Mouse (Mus musculus) limb, embryonic 14.5 days (tissue): ENCODE results near the gene Gm9803. TPM values are rescaled to one million over a fixed set of nuclear protein-coding genes. Genes with fewer than 3 reads are reported as not detected.
A peak's percentile ranks its signal among the peaks of the same experiment; 100 is the strongest.

ENCODE experiments used
- ATAC-seq: fragments of 200-750 bp; cut with Nextera tagmentation; 2 replicates; pipeline ENCODE4 v1.8.0; 2017; ENCODE audit warnings: low read depth, moderate number of reproducible peaks, moderate TSS enrichment; ENCODE audit not compliant: low FRiP score
- DNase-seq: peaks from one replicate; pipeline ENCODE4 v3.0.0-alpha.2; 2015; ENCODE audit warnings: low spot score
- H3K27ac ChIP-seq: fragments of 300-500 bp; sonication (generic); replicated peaks from 2 replicates; pipeline ENCODE4 v1.5.1; 2014; ENCODE audit warnings: low read depth, mild to moderate bottlenecking, low read length, moderate library complexity, mixed read lengths
- H3K27me3 ChIP-seq: fragments of 300-500 bp; sonication (generic); 2 replicates; pipeline ENCODE4 v1.6.1; 2014; ENCODE audit warnings: low read length, mixed read lengths; ENCODE audit not compliant: control insufficient read depth, insufficient read depth
- H3K36me3 ChIP-seq: fragments of 300-500 bp; sonication (generic); 2 replicates; pipeline ENCODE4 v1.6.1; 2014; ENCODE audit warnings: mild to moderate bottlenecking, low read length, moderate library complexity, mixed read lengths; ENCODE audit not compliant: control insufficient read depth, insufficient read depth
- H3K4me1 ChIP-seq: fragments of 300-500 bp; sonication (generic); 2 replicates; pipeline ENCODE4 v1.6.1; 2014; ENCODE audit warnings: antibody characterized with exemption, low read length, mixed read lengths; ENCODE audit not compliant: control insufficient read depth, insufficient read depth
- H3K4me2 ChIP-seq: fragments of 300-500 bp; sonication (generic); replicated peaks from 2 replicates; pipeline ENCODE4 v1.6.1; 2014; ENCODE audit warnings: low read depth, mild to moderate bottlenecking, low read length, moderate library complexity; ENCODE audit not compliant: severe bottlenecking
- H3K4me3 ChIP-seq: fragments of 300-500 bp; sonication (generic); replicated peaks from 2 replicates; pipeline ENCODE4 v1.5.1; 2014; ENCODE audit warnings: low read length
- H3K9ac ChIP-seq: fragments of 300-500 bp; sonication (generic); 2 replicates; pipeline ENCODE4 v1.6.1; 2014; ENCODE audit warnings: mild to moderate bottlenecking, low read depth, low read length, moderate library complexity; ENCODE audit not compliant: severe bottlenecking
- H3K9me3 ChIP-seq: fragments of 300-500 bp; sonication (generic); 2 replicates; pipeline ENCODE4 v1.6.1; 2016; ENCODE audit warnings: low read length; ENCODE audit not compliant: control insufficient read depth
- POLR2A ChIP-seq: fragments of 200-500 bp; IDR thresholded peaks from 2 replicates; pipeline ENCODE4 v1.8.0; 2012; ENCODE audit warnings: inconsistent platforms, mild to moderate bottlenecking, moderate library complexity, borderline replicate concordance; ENCODE audit not compliant: insufficient read depth, insufficient read length; ENCODE audit errors: extremely low read depth
- WGBS: fragments of 180-500 bp; shearing (Covaris S2); extraction: QIAGEN DNeasy Blood & Tissue Kit; methylation state at CpG from one replicate; pipeline ENCODE4 v1.1.7; 2014; 5-methylcytosine and 5-hydroxymethylcytosine counted together
- polyA plus RNA-seq, 2 experiments: library from polyadenylated mRNA; depleted of rRNA in 1 of 2; stranded (reverse) in 1 of 2; unstranded in 1 of 2; fragments of >200 nt; fragmentation: Nextera tagmentation in 1 of 2; extraction: Ambion mirVana in 1 of 2; gene quantifications; 2 replicates each; pipeline versions ENCODE4 v1.2.1 to v1.2.3; 2012 to 2014

Gm9803 gene
- polyA plus RNA-seq, 2 experiments: 4.6 to 12.7 TPM

DNA sequence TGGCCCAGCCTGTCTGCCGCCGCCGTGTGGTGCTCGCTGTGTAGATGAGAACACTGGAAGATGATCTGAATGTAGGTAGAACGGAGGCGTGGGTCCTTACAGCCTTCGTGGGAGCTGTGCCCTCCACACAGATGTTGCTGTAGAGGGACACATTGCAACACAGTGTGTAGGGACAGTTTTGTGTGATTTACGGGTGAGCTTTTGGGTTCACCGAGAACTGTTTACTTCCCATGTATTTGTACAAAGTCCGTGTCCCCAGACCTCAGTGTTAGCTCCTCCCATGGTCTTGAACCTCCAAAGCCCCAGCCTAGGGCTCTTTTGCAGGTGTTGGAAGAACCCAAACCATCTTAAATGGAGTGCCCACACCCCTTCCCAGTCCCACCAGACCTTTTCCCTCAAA is 10.9 kb upstream of the Gm9803 start:
- ATAC-seq (no peak), DNase-seq (no peak)
- H3K4me3 ChIP-seq: no peak overlapping the region
- H3K27ac ChIP-seq: no peak overlapping the region
- TF ChIP-seq POLR2A: no peak
- H3K36me3 ChIP-seq: peaks cover 53% of the 10 kb centered on the region
- 93% methylated on average over 10 of the region's 10 CpGs for WGBS
- no peak overlapping the region for H3K4me2 ChIP-seq
- peaks cover 4% of the 10 kb centered on the region for H3K4me1 ChIP-seq
- no peaks in the 10 kb centered on the region for H3K27me3 ChIP-seq
- H3K9me3 ChIP-seq: no peaks in the 10 kb centered on the region
- H3K9ac ChIP-seq: no peak overlapping the region

- DNase-seq: no peak
- H3K27me3 ChIP-seq: no peaks in the 10 kb centered on the region
- H3K4me1 ChIP-seq: peaks cover 4% of the 10 kb centered on the region
- TF ChIP-seq POLR2A: no peak
- no peak for ATAC-seq
- no peaks in the 10 kb centered on the region for H3K9me3 ChIP-seq
- 65% methylated on average over 6 of the region's 6 CpGs for WGBS
- peaks cover 29% of the 10 kb centered on the region for H3K36me3 ChIP-seq
- H3K4me3 ChIP-seq: no peak overlapping the region
- H3K9ac ChIP-seq: no peak overlapping the region
- H3K4me2 ChIP-seq: no peak overlapping the region
- peak overlapping the region; percentile 6; the same call in 1 of the 2 replicates for H3K27ac ChIP-seq
Measured at GRCm38 (mm10) chr10:43516992-43517660, 6.8 kb upstream of the Gm9803 start.

- H3K36me3 ChIP-seq: peaks cover 23% of the 10 kb centered on the region
- no peak overlapping the region for H3K9ac ChIP-seq
- TF ChIP-seq POLR2A: no peak
- H3K4me2 ChIP-seq: no peak overlapping the region
- WGBS: 49% methylated on average over 4 of the region's 4 CpGs
- DNase-seq: peak; percentile 33
- peak overlapping the region; percentile 6 for H3K27ac ChIP-seq
- H3K4me1 ChIP-seq: peaks cover 4% of the 10 kb centered on the region
- no peaks in the 10 kb centered on the region for H3K9me3 ChIP-seq
- ATAC-seq: no peak
- no peak overlapping the region for H3K4me3 ChIP-seq
- H3K27me3 ChIP-seq: no peaks in the 10 kb centered on the region
Measured at GRCm38 (mm10) chr10:43517836-43518235, 6.0 kb upstream of the Gm9803 start.

DNA sequence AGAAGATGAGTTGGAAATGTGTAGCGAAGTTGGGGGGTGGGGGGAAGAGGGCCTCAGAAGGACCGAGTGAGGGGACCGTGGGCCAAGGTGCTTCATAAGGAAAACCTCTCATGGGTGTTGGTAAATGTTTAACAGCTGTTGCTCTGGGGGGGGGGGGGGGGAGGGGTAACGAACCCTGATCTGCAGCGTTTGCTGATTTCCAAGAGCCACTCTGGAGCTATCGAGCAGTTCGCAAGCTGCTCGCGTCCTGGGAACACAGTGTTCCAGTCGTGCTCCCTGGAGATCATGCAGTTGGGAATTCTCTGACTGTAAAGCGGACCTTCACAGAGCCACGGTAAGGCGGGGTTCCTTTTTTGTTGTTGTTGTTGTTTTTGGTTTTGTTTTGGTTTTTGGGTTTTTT is 5.5 kb upstream of the Gm9803 start:
- H3K36me3 ChIP-seq: peaks cover 18% of the 10 kb centered on the region
- no peaks in the 10 kb centered on the region for H3K9me3 ChIP-seq
- no peak for DNase-seq
- H3K27ac ChIP-seq: no peak overlapping the region
- no peaks in the 10 kb centered on the region for H3K27me3 ChIP-seq
- no peak; the same call in 1 of the 2 replicates for ATAC-seq
- no peak overlapping the region for H3K4me3 ChIP-seq
- no peak for TF ChIP-seq POLR2A
- no peak overlapping the region for H3K4me2 ChIP-seq
- no peak overlapping the region for H3K9ac ChIP-seq
- 56% methylated on average over 11 of the region's 13 CpGs for WGBS
- peaks cover 4% of the 10 kb centered on the region for H3K4me1 ChIP-seq

- Histone ChIP-seq H3K36me3 (peaks cover 13% of the 10 kb centered on the region), H3K9me3 (no peaks in the 10 kb centered on the region), H3K27ac (no peak overlapping the region), H3K4me1 (peaks cover 4% of the 10 kb centered on the region), H3K4me3 (no peak overlapping the region), H3K27me3 (no peaks in the 10 kb centered on the region), H3K4me2 (no peak overlapping the region), H3K9ac (no peak overlapping the region)
- ATAC-seq: no peak
- DNase-seq: no peak
- 94% methylated on average over 2 of the region's 2 CpGs for WGBS
- no peak for TF ChIP-seq POLR2A
Measured at GRCm38 (mm10) chr10:43519977-43520376, 3.9 kb upstream of the Gm9803 start.
